In the genomic region with DNA sequence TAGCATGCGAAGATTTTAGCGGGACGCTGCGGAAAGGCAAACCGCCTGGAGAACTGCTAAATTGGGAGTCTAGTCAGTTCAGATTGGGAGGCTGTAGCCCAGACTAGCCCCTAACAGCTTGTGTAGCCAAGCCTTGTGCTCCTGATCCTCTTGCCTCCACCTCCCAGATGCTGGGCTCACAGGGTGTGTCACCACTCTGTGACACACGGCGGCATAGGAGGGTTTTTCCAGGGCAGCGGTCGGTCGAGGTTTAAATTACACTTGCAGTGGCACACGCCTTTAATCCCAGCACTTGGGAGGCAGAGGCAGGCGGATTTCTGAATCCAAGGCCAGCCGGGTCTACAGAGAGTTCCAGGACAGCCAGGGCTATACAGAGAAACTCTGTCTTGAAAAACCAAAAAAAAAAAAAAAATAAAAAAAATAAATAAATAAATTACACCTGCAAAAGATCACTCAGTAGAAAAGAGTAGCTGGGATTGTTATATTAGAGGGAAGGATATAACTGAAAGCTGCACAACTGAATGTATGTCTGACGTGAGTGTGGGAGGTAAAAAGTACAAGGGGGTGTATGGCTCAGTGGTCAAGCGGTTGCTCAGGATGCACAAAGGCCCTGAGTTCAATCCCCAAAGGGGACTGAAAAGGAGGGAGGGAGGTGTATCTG, we compare ENCODE assay signal across 1 mouse cellular context.
TF ChIP-seq lines count a peak whose summit lies in the region.

No protein-coding gene starts in this region.

TF ChIP-seq in MEL, 35 proteins besides CTCF, POLR2A, EP300 and RAD21 (continued from another document):
- TF ChIP-seq ZKSCAN1 (IDR thresholded peaks at IDR 0.05; ENCODE audit: low read depth, low read length) (no peak), NELFE (IDR thresholded peaks at IDR 0.05; ENCODE audit: low read depth, low read length) (no peak), ETS1 (IDR thresholded peaks at IDR 0.05; ENCODE audit: low read depth, low read length) (no peak), UBTF (IDR thresholded peaks at IDR 0.05; ENCODE audit: borderline replicate concordance, insufficient read depth, low read depth, low read length) (no peak), ELF1 (IDR thresholded peaks at IDR 0.05; ENCODE audit: low read depth, low read length) (no peak), MAX (IDR thresholded peaks at IDR 0.05; ENCODE audit: low read length) (no peak), ZC3H11A (IDR thresholded peaks at IDR 0.05; ENCODE audit: low read depth, low read length) (no peak), TAL1 (IDR thresholded peaks at IDR 0.05; ENCODE audit: low read length) (no peak), MAFK (IDR thresholded peaks at IDR 0.05; ENCODE audit: borderline replicate concordance, low read depth, low read length) (no peak), TCF12 (IDR thresholded peaks at IDR 0.05; ENCODE audit: low read depth, low read length) (no peak), CHD1 (IDR thresholded peaks at IDR 0.05; ENCODE audit: low read depth, low read length) (no peak), ZNF384 (IDR thresholded peaks at IDR 0.05; ENCODE audit: low read depth, low read length) (no peak), USF2 (IDR thresholded peaks at IDR 0.05; ENCODE audit: borderline replicate concordance in 1 of 2, insufficient read depth in 1 of 2, low read depth in 1 of 2, low read length in 2 of 2) (no peak), SMC3 (IDR thresholded peaks at IDR 0.05; ENCODE audit: low read depth, low read length) (no peak), MYB (IDR thresholded peaks at IDR 0.05; ENCODE audit: low read depth, low read length) (no peak), JUND (IDR thresholded peaks at IDR 0.05; ENCODE audit: low read depth, low read length) (no peak)
TF ChIP-seq in MEL: peak in this region for 0.
